Mouse (Mus musculus) yolk sac, embryonic 10.5 days (tissue): ENCODE data around the gene Lyzl4.

ENCODE experiments used
- DNase-seq: peaks from one replicate; pipeline ENCODE4 v3.0.0-alpha.2; 2017; ENCODE audit warnings: low spot score

Lyzl4 gene

DNA sequence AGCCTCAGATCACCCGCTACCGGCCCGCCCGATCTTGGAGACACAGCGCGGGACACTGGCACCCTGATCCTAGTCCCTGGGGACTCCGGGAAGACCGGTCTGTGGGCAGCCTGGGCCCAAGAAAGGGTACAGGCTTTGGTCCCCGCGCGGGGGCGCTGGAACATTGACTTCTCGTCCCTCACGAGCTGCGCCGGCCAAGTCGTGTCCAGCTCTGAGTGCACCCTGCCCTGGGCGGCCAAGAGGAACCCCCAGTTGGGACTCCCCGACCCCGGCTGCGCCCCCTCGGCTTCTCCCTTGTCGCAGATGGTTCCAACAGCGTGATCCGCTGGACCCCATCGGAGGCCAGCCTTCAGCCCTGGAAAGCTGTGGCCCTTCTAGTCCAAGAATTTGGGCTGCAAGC is at the start of gene Lyzl4:
TSS of gene Lyzl4 (minus strand) at position 96 of the 400 bp plus-strand sequence.
- peak; percentile 53 for DNase-seq

DNA sequence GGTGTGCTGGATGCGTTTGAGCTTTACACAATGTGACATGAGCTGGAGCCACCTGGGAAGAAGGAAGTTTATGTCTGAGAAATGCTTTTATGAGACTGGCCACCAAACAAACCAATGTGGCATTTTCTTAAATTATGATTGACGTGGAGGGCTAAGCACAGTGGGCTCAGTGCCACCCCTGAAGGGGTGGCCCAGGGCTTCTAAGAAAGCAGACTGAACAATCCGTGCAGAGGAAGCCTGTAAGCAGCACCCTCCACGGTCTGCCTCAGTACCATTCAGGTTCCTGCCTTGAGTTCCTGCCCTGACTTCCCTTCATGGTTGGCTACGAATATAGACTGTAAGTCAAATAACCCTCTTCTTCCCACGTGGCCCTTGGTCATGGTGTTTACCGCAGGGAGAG is 48.8 kb upstream of the Lyzl4 start:
- DNase-seq: no peak

- DNase-seq: no peak
Measured at GRCm38 (mm10) chr9:121690200-121690651, 48.3 kb upstream of the Lyzl4 start.

- no peak for DNase-seq
Measured at GRCm38 (mm10) chr9:121684702-121685101, 42.8 kb upstream of the Lyzl4 start.

- no peak for DNase-seq
Measured at GRCm38 (mm10) chr9:121682037-121682680, 40.3 kb upstream of the Lyzl4 start.

GRCm38 (mm10) chr9:121681191-121681590 is 39.3 kb upstream of the Lyzl4 start:
- DNase-seq: no peak

DNA sequence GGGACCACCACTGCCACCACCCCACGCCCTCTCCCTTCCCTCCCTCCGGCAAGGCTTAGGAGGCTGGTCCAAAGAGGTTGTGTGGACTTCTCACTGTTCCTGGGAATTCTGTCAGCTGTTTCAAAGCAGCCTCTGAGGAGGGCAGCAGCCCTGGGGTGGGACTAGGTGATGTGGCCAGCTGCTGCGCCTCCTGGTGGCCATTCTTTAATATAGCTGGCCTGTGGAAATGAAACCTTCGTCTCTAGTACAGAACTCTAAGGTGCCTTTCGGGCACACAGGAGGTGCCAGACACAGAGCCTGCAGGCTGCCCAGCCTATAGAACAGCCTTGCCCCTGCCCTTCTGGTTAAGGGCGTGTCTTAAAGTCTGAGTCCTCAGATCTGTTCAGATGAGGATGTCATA is 37.7 kb upstream of the Lyzl4 start:
- DNase-seq: no peak

- no peak for DNase-seq
Measured at GRCm38 (mm10) chr9:121677476-121677875, 35.6 kb upstream of the Lyzl4 start.

DNA sequence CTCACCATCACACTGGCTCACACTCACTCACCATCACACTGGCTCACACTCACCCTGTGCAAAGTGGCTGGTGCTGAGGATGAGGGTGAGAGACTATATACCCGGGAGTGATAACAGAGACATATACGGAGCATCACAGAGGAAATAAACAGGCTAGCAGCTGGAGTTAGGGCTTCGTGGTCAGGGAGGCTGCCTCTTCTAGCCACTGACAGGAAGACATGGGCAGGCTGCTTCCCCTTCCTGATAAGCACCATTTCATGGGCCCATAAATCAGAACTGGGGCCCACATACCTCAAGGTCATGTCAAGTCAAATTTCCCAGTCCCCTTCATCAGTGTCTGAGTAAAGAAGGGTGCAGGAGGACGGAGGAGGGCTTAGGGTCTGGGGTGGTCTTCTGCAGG is 35.2 kb upstream of the Lyzl4 start:
- DNase-seq: no peak

DNA sequence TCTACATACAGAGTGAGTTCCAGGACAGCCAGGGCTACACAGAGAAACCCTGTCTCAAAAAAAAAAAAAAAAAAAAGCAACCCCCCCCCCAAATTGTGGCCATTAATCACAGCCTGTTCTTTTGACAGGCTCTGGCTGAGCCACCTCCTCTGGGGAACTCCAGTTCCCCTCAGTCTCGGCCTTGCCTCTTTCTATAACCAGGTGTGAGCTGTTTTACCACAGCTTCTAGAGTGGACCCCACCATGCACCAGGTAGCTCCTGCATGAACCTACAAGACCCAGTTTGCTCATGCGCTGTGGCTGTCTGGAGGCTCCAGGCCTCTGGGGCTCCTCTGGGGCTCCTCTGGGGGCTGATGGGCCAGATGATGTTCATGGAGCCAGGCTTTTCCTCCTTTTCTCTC is 33.7 kb upstream of the Lyzl4 start:
- no peak for DNase-seq

- DNase-seq: no peak
Measured at GRCm38 (mm10) chr9:121675011-121675410, 33.1 kb upstream of the Lyzl4 start.

DNA sequence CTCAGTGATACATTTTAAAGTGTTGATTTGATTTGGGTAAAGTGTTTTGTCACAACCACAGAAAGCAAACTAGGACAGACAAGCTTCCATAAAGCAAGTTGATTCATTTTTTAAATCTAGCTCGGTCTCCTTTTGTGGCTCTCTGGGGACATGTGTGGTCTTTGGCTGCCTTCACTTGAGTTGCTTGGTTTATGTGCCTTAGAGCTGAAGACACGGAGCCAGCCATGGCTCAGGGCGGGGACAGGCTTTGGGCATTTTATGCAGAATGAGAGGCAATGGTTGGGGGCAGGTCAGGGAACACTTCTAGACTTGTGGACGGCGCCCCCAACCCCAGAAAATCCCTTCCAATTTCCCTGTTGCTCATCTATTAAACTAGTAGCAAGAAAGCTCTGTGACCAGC is 31.8 kb upstream of the Lyzl4 start:
- DNase-seq: no peak

DNA sequence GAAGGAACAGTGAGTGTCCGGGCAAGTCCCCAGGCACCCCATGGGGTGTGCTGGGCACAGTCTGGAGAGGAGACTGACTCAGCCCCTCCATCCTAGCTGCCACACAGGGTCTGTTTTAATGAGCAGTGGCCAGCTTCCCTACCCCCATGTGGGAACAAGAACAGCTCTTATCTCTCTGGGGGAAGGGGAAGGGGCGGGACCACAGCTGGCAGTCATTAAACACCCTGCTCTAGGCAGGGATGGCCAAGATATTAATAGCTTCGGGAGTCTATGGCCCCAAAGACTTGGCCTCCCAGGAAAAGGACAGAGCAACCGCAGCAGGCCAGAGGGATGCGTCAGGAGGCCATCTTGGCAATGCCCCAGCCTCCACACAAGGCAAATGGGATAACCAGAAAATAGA is 30.4 kb upstream of the Lyzl4 start:
- DNase-seq: no peak

DNA sequence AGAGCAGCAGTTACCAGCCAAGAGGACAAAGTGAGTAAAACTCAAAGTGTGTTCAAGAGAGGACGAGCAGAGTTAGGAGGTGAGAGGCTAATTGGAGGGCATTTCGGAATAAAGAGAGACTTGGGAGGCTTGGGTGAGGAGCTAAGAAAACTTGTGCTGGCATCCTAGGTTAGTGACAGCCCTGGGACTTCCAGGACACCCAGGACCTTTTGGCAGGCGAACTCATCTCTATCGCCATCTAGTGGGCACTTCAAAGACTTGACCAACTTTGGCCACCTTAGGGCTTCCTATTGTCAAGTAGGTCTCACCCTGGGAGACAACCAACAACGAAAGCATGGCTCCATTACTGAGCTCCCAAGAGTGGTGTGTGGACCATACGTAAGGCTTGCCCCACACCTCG is 29.4 kb upstream of the Lyzl4 start:
- DNase-seq: no peak

- DNase-seq: peak; percentile 49
Measured at GRCm38 (mm10) chr9:121669348-121669791, 27.5 kb upstream of the Lyzl4 start.

GRCm38 (mm10) chr9:121667822-121668221 is 25.9 kb upstream of the Lyzl4 start:
- no peak for DNase-seq

DNA sequence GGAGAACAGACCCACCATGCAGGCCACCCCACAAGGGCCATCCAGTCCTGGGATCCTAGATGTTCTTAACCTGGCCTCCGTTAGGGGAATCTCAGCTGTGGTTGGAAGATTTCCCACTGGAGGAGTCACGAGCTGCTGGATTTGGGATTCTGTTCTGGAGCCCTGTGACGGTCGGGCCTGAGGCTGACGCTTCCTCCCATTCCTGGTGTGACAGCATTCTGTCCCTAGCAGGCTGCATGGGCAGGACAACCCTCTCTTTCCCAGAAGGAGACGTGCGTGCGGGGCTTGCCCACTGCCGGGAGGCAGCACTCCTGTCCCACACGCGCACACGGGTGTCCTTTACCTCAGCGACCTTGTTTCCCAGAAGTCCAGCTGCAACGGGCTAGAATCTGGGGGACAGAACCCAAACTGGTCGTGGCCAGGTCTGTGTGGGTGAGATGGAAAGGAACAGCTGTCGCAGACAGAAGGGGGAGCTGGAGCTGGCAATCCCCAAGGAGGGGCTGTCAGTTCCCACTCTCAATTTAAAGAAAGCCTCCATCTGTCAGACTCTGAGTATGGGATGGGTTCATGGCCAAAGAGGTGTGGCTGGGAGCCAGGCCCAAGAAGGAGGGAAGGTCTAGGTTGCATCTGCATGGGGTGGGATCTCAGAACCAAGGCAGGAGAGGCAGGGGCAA is 25.2 kb upstream of the Lyzl4 start:
- DNase-seq: no peak

GRCm38 (mm10) chr9:121664104-121664503 is 22.2 kb upstream of the Lyzl4 start:
- DNase-seq: no peak

DNA sequence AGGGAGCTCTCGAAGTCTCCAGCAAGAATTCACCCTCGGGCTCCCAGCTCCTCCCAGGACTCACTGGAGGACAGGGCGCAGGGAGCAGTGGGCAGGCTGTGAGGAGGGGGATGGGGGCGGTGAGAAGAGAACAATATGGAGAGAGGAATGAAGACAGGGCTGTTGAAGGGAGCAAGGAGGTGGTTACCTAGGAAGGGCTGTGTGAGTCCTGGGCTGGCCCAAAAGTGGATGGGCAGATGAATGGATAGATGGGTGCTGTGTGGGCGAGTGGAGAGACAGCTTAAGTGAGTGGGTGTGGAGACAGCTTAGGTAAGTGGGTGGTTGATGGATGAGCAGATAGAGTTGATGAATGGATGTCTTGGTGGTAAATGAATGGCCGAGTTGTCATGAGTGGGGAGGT is 21.6 kb upstream of the Lyzl4 start:
- no peak for DNase-seq

- no peak for DNase-seq
Measured at GRCm38 (mm10) chr9:121659791-121660190, 17.9 kb upstream of the Lyzl4 start.

GRCm38 (mm10) chr9:121658248-121658647 is 16.4 kb upstream of the Lyzl4 start:
- DNase-seq: no peak

GRCm38 (mm10) chr9:121657143-121657542 is 15.2 kb upstream of the Lyzl4 start:
- no peak for DNase-seq

GRCm38 (mm10) chr9:121656322-121656721 is 14.4 kb upstream of the Lyzl4 start:
- DNase-seq: no peak

GRCm38 (mm10) chr9:121653668-121654067 is 11.8 kb upstream of the Lyzl4 start:
- no peak for DNase-seq
